Mouse (Mus musculus): ENCODE measurements around the gene Neurl2.

The Neurl2 gene

GRCm38 (mm10) chr2:164786388-164786885, 46.8 kb downstream of the Neurl2 start:
- DNase-seq (ENCODE audit: low read depth) = no peak

GRCm38 (mm10) chr2:164785481-164786387, 47.5 kb downstream of the Neurl2 start, which contains the start of gene Snx21:
Gene Snx21, plus strand, starts transcription at chr2:164785823.
- peak; percentile 76 for DNase-seq (ENCODE audit: low read depth)

- no peak for DNase-seq (ENCODE audit: low read depth)
Observed at GRCm38 (mm10) chr2:164784869-164785420, 48.3 kb downstream of the Neurl2 start.

DNA sequence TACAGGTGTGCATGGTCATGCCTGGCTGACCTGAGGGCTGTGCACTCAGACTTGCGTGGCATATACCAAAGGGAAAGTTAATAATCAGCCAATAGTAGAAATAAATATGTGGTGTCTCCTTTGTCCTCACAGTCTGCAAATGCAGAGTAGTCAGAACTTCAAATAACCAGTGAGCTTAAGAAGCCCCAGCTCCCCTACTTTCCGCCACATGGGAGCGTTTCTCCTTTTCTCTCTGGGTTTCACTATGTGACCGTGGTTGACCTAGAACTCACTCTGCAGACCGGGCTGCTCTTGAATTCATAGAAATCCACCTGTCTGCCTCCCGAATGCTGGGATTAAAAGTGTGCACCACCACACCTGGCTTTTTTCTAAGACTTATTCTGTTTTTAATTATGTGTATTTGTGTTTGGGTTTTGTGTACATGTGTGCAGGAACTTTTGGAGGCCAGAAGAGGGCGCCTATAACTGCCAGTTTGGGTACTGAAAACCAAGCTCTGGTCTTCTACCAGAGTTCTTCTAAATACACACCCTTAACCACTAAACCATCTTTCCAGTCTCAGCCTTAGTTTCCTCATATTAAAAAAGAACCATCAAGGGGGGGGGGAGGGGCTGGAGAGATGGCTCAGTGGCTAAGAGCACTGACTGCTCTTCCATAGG, 49.2 kb downstream of the Neurl2 start:
- peak; percentile 43 for DNase-seq (ENCODE audit: low read depth)

- DNase-seq (ENCODE audit: low read depth) = no peak
Observed at GRCm38 (mm10) chr2:164781876-164782275, 51.4 kb downstream of the Neurl2 start.
